Mouse (Mus musculus): ENCODE data around the gene Slc2a10.

DNA sequence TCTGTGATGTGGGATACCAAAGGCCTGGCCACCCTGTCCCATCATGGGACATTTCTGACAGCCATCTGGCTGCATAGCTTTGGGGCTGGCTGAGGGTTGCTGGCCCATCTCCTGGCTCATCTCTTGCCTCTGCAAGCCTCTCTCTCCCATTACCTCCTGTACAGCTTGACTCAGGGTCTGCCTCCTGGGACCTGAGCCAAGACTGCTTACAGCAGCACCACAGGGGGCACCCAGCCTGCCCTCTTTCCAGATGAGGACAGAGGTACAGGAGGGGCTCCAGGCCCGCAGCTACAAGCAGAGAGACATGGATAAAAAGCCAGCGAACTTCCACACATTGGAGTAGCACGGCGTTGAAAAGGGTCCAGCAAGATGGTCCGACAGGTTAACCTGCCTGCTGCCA lies 17.2 kb upstream of the Slc2a10 start:
- TF ChIP-seq CTCF (IDR thresholded peaks at IDR 0.05; ENCODE audit: borderline replicate concordance, insufficient read depth, low read depth, low read length) (no peak), POLR2A (IDR thresholded peaks at IDR 0.05; ENCODE audit: borderline replicate concordance, insufficient read depth, low read length) (no peak)
